Mouse (Mus musculus) left cerebral cortex, adult 9 months (tissue): ENCODE data around the gene Psmb6.
"Not testable (repeated sequence)": the region's sequence is repeated elsewhere in the genome, so short reads cannot be mapped to it uniquely, and the experiment has no call there.

Source experiments
- DNase-seq, 2 experiments: peaks; one replicate each; pipeline ENCODE4 v3.0.0; 2022; ENCODE audit warnings: low spot score in 2 of 2

Psmb6 gene

GRCm38 (mm10) chr11:70570614-70571013, 45.4 kb downstream of the Psmb6 start:
- not testable (repeated sequence) for DNase-seq

DNA sequence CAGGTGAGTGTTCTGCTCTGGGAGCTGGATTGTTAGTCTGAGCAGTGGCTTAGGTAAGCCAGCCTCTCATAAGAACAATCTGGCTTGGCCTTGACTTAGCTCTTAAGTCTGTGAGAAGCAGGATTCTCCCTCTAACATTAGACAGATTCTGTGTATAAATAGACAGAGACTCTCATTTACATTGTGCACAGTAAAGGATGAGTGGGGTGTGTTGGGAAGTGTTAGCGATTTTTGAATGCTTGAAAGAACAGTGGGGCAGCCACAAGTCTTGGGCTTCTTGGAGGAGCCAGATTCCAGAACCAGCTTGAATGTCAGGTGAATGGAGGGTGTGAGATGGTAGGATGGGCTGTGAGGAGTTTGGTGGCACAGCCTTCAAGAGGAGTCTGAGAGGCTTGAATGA, 46.5 kb downstream of the Psmb6 start:
- DNase-seq = no peak

DNA sequence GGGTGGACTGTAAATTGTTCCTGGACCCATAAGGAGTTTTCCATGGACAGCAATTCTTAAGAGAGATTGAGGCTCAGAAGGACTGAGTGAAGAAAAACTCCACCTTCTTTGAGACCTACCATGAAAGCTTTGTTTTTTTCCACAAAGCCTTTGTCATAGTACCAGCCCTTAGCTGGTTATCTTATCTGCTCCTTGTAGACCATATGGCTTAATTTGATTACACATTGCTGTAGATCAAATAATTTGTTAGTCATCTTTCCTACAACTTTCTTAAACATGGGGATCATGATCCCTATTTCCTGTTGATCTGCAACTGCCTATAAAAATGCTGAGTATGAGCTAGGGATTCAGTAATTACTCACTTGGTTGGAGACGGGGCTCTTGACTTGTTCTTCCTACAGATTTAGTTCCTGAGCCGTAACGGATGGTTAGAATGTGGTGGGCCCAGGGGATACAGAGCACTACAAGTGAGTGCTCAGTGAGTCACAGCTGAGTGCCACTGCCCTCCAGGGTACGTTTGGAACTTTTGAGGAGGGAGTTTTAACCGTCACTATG, 47.3 kb downstream of the Psmb6 start:
- no peak for DNase-seq

- DNase-seq = no peak
These were observed 48.7 kb downstream of the Psmb6 start for GRCm38 (mm10) chr11:70573872-70574271.

DNA sequence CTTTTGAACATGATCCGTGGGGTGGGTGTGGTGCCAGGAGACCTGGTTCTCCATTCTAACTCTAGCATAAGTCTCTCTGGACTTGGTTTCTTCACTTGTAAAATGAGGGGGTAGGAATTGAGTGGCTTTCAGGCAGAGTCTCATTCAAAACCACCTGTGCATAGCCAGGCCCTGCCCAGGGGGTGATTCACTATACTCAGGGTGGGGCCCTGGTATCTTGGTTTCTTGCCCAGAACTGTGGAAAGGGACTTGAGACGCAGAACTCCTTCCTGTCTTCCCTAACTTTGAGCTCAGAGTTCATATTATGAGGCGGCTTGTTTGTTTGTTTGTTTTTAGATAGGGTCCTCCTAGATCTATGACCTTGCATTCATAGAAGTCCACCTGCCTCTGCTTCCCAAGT, 52.0 kb downstream of the Psmb6 start:
- DNase-seq = no peak
